Mouse (Mus musculus): ENCODE measurements around the gene Nipsnap1. TPM values are rescaled to one million over a fixed set of nuclear protein-coding genes. Genes with fewer than 3 reads are reported as not detected.
A peak's percentile ranks its signal among the peaks of the same experiment; 100 is the strongest.

Gene Nipsnap1
- total and polyA plus RNA-seq, 2 experiments from 2014 or later = 116 to 140 TPM

- no peaks in the 10 kb centered on the region for H3K27me3 ChIP-seq (ENCODE audit: insufficient read depth, low read length)
- WGBS = 59% methylated on average over 2 of the region's 2 CpGs
- no peak overlapping the region for H3K27ac ChIP-seq
- H3K4me3 ChIP-seq (ENCODE audit: low read length) = no peak overlapping the region
- H3K36me3 ChIP-seq (ENCODE audit: insufficient read depth, low read length) = peaks cover 34% of the 10 kb centered on the region
- no peak for ATAC-seq
- no peak overlapping the region for H3K4me2 ChIP-seq (ENCODE audit: low read depth, low read length)
- no peaks in the 10 kb centered on the region for H3K4me1 ChIP-seq (ENCODE audit: insufficient read depth, low read length)
- no peak overlapping the region for H3K9ac ChIP-seq (replicated peaks; ENCODE audit: low read length)
- peak; percentile 66 for DNase-seq (ENCODE audit: low spot score)
- TF ChIP-seq CTCF (IDR thresholded peaks at IDR 0.05; ENCODE audit: low read depth) = peak; percentile 72
- H3K9me3 ChIP-seq (ENCODE audit: low read length) = no peaks in the 10 kb centered on the region
These were observed 11.7 kb downstream of the Nipsnap1 start for GRCm38 (mm10) chr11:4885385-4885903.

GRCm38 (mm10) chr11:4886987-4887386 is 13.2 kb downstream of the Nipsnap1 start:
- ATAC-seq (no peak), DNase-seq (ENCODE audit: low spot score) (no peak)
- no peak overlapping the region for H3K9ac ChIP-seq (replicated peaks; ENCODE audit: low read length)
- H3K4me1 ChIP-seq (ENCODE audit: insufficient read depth, low read length) = no peaks in the 10 kb centered on the region
- H3K4me3 ChIP-seq (ENCODE audit: low read length) = no peak overlapping the region
- H3K9me3 ChIP-seq (ENCODE audit: low read length) = no peaks in the 10 kb centered on the region
- no peak for TF ChIP-seq CTCF (IDR thresholded peaks at IDR 0.05; ENCODE audit: low read depth)
- no peak overlapping the region for H3K27ac ChIP-seq
- H3K36me3 ChIP-seq (ENCODE audit: insufficient read depth, low read length) = peaks cover 45% of the 10 kb centered on the region
- no peak overlapping the region for H3K4me2 ChIP-seq (ENCODE audit: low read depth, low read length)
- 96% methylated on average over 3 of the region's 3 CpGs for WGBS
- H3K27me3 ChIP-seq (ENCODE audit: insufficient read depth, low read length) = no peaks in the 10 kb centered on the region

GRCm38 (mm10) chr11:4894848-4895816 is 21.4 kb downstream of the Nipsnap1 start, which contains the start of gene Thoc5:
Gene Thoc5, plus strand, starts transcription at chr11:4895320.
- 3% methylated on average over 52 of the region's 52 CpGs for WGBS
- Histone ChIP-seq H3K9me3 (ENCODE audit: low read length) (no peaks in the 10 kb centered on the region), H3K27ac (peak within 1 kb of the TSS; percentile 79), H3K4me2 (ENCODE audit: low read depth, low read length) (peak within 1 kb of the TSS; percentile 78), H3K27me3 (ENCODE audit: insufficient read depth, low read length) (no peaks in the 10 kb centered on the region), H3K36me3 (ENCODE audit: insufficient read depth, low read length) (peaks cover 25% of the 10 kb centered on the region), H3K4me1 (ENCODE audit: insufficient read depth, low read length) (no peaks in the 10 kb centered on the region), H3K9ac (replicated peaks; ENCODE audit: low read length) (peak within 1 kb of the TSS; percentile 72), H3K4me3 (ENCODE audit: low read length) (peak within 1 kb of the TSS; percentile 68)
- TF ChIP-seq CTCF (IDR thresholded peaks at IDR 0.05; ENCODE audit: low read depth) = no peak
- ATAC-seq = peak; percentile 95
- DNase-seq (ENCODE audit: low spot score) = peak; percentile 93

- ATAC-seq = no peak
- DNase-seq (ENCODE audit: low spot score) = peak; percentile 65
- 64% methylated on average over 5 of the region's 5 CpGs for WGBS
These were observed 26.7 kb downstream of the Nipsnap1 start for GRCm38 (mm10) chr11:4900437-4900836.

GRCm38 (mm10) chr11:4901956-4902355 is 28.2 kb downstream of the Nipsnap1 start:
- peaks cover 34% of the 10 kb centered on the region; the same call in 1 of the 2 replicates for H3K36me3 ChIP-seq (ENCODE audit: insufficient read depth, low read length)

More at GRCm38 (mm10) chr11:4900437-4900836, 26.7 kb downstream of the Nipsnap1 start:
- Histone ChIP-seq H3K4me1 (ENCODE audit: insufficient read depth, low read length) (no peaks in the 10 kb centered on the region), H3K36me3 (ENCODE audit: insufficient read depth, low read length) (peaks cover 25% of the 10 kb centered on the region; the same call in 1 of the 2 replicates), H3K4me3 (ENCODE audit: low read length) (no peak overlapping the region), H3K9me3 (ENCODE audit: low read length) (no peaks in the 10 kb centered on the region), H3K4me2 (ENCODE audit: low read depth, low read length) (no peak overlapping the region), H3K9ac (replicated peaks; ENCODE audit: low read length) (no peak overlapping the region), H3K27ac (no peak overlapping the region), H3K27me3 (ENCODE audit: insufficient read depth, low read length) (no peaks in the 10 kb centered on the region)
- TF ChIP-seq CTCF (IDR thresholded peaks at IDR 0.05; ENCODE audit: low read depth) = peak; percentile 69

GRCm38 (mm10) chr11:4906231-4906630 is 32.5 kb downstream of the Nipsnap1 start:
- H3K27me3 ChIP-seq (ENCODE audit: insufficient read depth, low read length) = no peaks in the 10 kb centered on the region
- H3K4me2 ChIP-seq (ENCODE audit: low read depth, low read length) = no peak overlapping the region
- TF ChIP-seq CTCF (IDR thresholded peaks at IDR 0.05; ENCODE audit: low read depth) = no peak
- H3K4me3 ChIP-seq (ENCODE audit: low read length) = no peak overlapping the region
- H3K4me1 ChIP-seq (ENCODE audit: insufficient read depth, low read length) = no peaks in the 10 kb centered on the region
- WGBS = 96% methylated on average over 6 of the region's 6 CpGs
- no peak overlapping the region for H3K9ac ChIP-seq (replicated peaks; ENCODE audit: low read length)
- H3K36me3 ChIP-seq (ENCODE audit: insufficient read depth, low read length) = peaks cover 52% of the 10 kb centered on the region; the same call in 1 of the 2 replicates
- ATAC-seq (no peak), DNase-seq (ENCODE audit: low spot score) (no peak)
- H3K27ac ChIP-seq = no peak overlapping the region
- no peaks in the 10 kb centered on the region for H3K9me3 ChIP-seq (ENCODE audit: low read length)

More at GRCm38 (mm10) chr11:4901956-4902355, 28.2 kb downstream of the Nipsnap1 start:
- Histone ChIP-seq H3K4me2 (ENCODE audit: low read depth, low read length) (no peak overlapping the region), H3K9me3 (ENCODE audit: low read length) (no peaks in the 10 kb centered on the region), H3K9ac (replicated peaks; ENCODE audit: low read length) (no peak overlapping the region), H3K4me1 (ENCODE audit: insufficient read depth, low read length) (no peaks in the 10 kb centered on the region), H3K4me3 (ENCODE audit: low read length) (no peak overlapping the region), H3K27me3 (ENCODE audit: insufficient read depth, low read length) (no peaks in the 10 kb centered on the region), H3K27ac (no peak overlapping the region)
- DNase-seq (ENCODE audit: low spot score) = no peak
- 94% methylated on average over 6 of the region's 6 CpGs for WGBS
- no peak for TF ChIP-seq CTCF (IDR thresholded peaks at IDR 0.05; ENCODE audit: low read depth)
- ATAC-seq = no peak

Measured in hindbrain, postnatal 0 days (tissue).